Mouse (Mus musculus) intestine, postnatal 0 days (tissue): ENCODE results near the gene Pacsin1. TPM values are rescaled to one million over a fixed set of nuclear protein-coding genes. Genes with fewer than 3 reads are reported as not detected.

Experiments
- ATAC-seq: fragments of 200-750 bp; cut with Nextera tagmentation; 2 replicates; pipeline ENCODE4 v1.8.0; 2017; ENCODE audit warnings: mild to moderate bottlenecking, moderate TSS enrichment, moderate library complexity
- H3K27ac ChIP-seq: fragments of 300-500 bp; sonication (generic); 2 replicates; pipeline ENCODE4 v1.5.1; 2014; ENCODE audit warnings: mild to moderate bottlenecking, low read depth, low read length, moderate library complexity
- H3K27me3 ChIP-seq: fragments of 300-500 bp; sonication (generic); replicated peaks from 2 replicates; pipeline ENCODE4 v1.6.1; 2014; ENCODE audit warnings: low read length, mixed read lengths; ENCODE audit not compliant: control insufficient read depth, insufficient read depth
- H3K36me3 ChIP-seq: fragments of 300-500 bp; sonication (generic); 2 replicates; pipeline ENCODE4 v1.6.1; 2014; ENCODE audit warnings: mild to moderate bottlenecking, moderate library complexity; ENCODE audit not compliant: control insufficient read depth, insufficient read depth
- H3K4me1 ChIP-seq: fragments of 300-500 bp; sonication (generic); replicated peaks from 2 replicates; pipeline ENCODE4 v1.6.1; 2014; ENCODE audit warnings: antibody characterized with exemption, low read length, mixed read lengths; ENCODE audit not compliant: control insufficient read depth, insufficient read depth
- H3K4me2 ChIP-seq: fragments of 300-500 bp; sonication (generic); replicated peaks from 2 replicates; pipeline ENCODE4 v1.6.1; 2014; ENCODE audit warnings: low read depth, mild to moderate bottlenecking, moderate library complexity
- H3K4me3 ChIP-seq: fragments of 300-500 bp; sonication (generic); 2 replicates; pipeline ENCODE4 v1.5.1; 2014; ENCODE audit warnings: low read depth, low read length
- H3K9ac ChIP-seq: fragments of 300-500 bp; sonication (generic); 2 replicates; pipeline ENCODE4 v1.6.1; 2014; ENCODE audit warnings: mild to moderate bottlenecking, low read depth, low read length
- H3K9me3 ChIP-seq: fragments of 300-500 bp; sonication (generic); 2 replicates; pipeline ENCODE4 v1.6.1; 2016; ENCODE audit warnings: mixed run types; ENCODE audit not compliant: control insufficient read depth
- CTCF ChIP-seq: sonication (generic); IDR thresholded peaks from 2 replicates; pipeline ENCODE4 v1.5.1; 2016; ENCODE audit warnings: low read depth, mild to moderate bottlenecking, control low read depth, antibody characterized with exemption, moderate library complexity
- WGBS: fragments of 180-500 bp; shearing (Covaris S2); extraction: QIAGEN DNeasy Blood & Tissue Kit; methylation state at CpG from one replicate; pipeline ENCODE4 v1.1.7; 2014; 5-methylcytosine and 5-hydroxymethylcytosine counted together
- polyA plus RNA-seq: library from polyadenylated mRNA; unstranded; fragments of >200 nt; fragmentation: Nextera tagmentation; extraction: Ambion mirVana; gene quantifications from 2 replicates; pipeline ENCODE4 v1.2.1, GENCODE M21; 2015

Pacsin1 gene
- polyA plus RNA-seq, 1 experiment from 2014 or later = 1.4 TPM

GRCm38 (mm10) chr17:27653253-27653959 lies 1.9 kb upstream of the Pacsin1 start:
- no peak for TF ChIP-seq CTCF
- Histone ChIP-seq H3K4me1 (no peaks in the 10 kb centered on the region), H3K4me2 (no peak overlapping the region), H3K9ac (no peak overlapping the region), H3K9me3 (no peaks in the 10 kb centered on the region), H3K36me3 (no peaks in the 10 kb centered on the region), H3K27ac (no peak overlapping the region), H3K27me3 (peaks cover 30% of the 10 kb centered on the region), H3K4me3 (no peak overlapping the region)
- WGBS = 50% methylated on average over 10 of the region's 10 CpGs
- no peak for ATAC-seq

GRCm38 (mm10) chr17:27656011-27656399 lies 696 bp downstream of the Pacsin1 start:
- Histone ChIP-seq H3K36me3 (no peaks in the 10 kb centered on the region), H3K9me3 (no peaks in the 10 kb centered on the region), H3K4me2 (peak overlapping the region; percentile 65; the same call in 1 of the 2 replicates), H3K27ac (no peak overlapping the region), H3K4me1 (no peaks in the 10 kb centered on the region), H3K9ac (no peak overlapping the region), H3K4me3 (peak overlapping the region; percentile 41; the same call in 1 of the 2 replicates), H3K27me3 (peaks cover 30% of the 10 kb centered on the region)
- TF ChIP-seq CTCF = no peak
- WGBS = 9% methylated on average over 14 of the region's 14 CpGs
- no peak for ATAC-seq

- Histone ChIP-seq H3K4me1 (no peaks in the 10 kb centered on the region), H3K4me2 (no peak overlapping the region), H3K27me3 (peaks cover 30% of the 10 kb centered on the region), H3K9me3 (no peaks in the 10 kb centered on the region), H3K9ac (no peak overlapping the region), H3K4me3 (no peak overlapping the region), H3K27ac (no peak overlapping the region), H3K36me3 (no peaks in the 10 kb centered on the region)
- no peak for TF ChIP-seq CTCF
- 15% methylated on average over 5 of the region's 5 CpGs for WGBS
- no peak for ATAC-seq
Observed at GRCm38 (mm10) chr17:27656414-27656813, 1.1 kb downstream of the Pacsin1 start.

GRCm38 (mm10) chr17:27657123-27657522 lies 1.8 kb downstream of the Pacsin1 start:
- TF ChIP-seq CTCF = no peak
- H3K4me2 ChIP-seq = no peak overlapping the region
- no peak overlapping the region for H3K27ac ChIP-seq
- ATAC-seq = no peak
- H3K9me3 ChIP-seq = no peaks in the 10 kb centered on the region
- H3K36me3 ChIP-seq = no peaks in the 10 kb centered on the region
- H3K27me3 ChIP-seq = peaks cover 30% of the 10 kb centered on the region
- H3K4me3 ChIP-seq = no peak overlapping the region
- no peaks in the 10 kb centered on the region for H3K4me1 ChIP-seq
- H3K9ac ChIP-seq = no peak overlapping the region
- 69% methylated on average over 8 of the region's 8 CpGs for WGBS

- Histone ChIP-seq H3K27ac (no peak overlapping the region), H3K36me3 (no peaks in the 10 kb centered on the region), H3K4me1 (no peaks in the 10 kb centered on the region), H3K4me2 (no peak overlapping the region), H3K4me3 (no peak overlapping the region), H3K27me3 (peaks cover 30% of the 10 kb centered on the region), H3K9me3 (no peaks in the 10 kb centered on the region), H3K9ac (no peak overlapping the region)
- TF ChIP-seq CTCF = no peak
- 55% methylated on average over 7 of the region's 7 CpGs for WGBS
- no peak for ATAC-seq
Observed at GRCm38 (mm10) chr17:27658767-27659166, 3.5 kb downstream of the Pacsin1 start.

- Histone ChIP-seq H3K27ac (no peak overlapping the region), H3K9ac (no peak overlapping the region), H3K4me1 (no peaks in the 10 kb centered on the region), H3K9me3 (no peaks in the 10 kb centered on the region), H3K36me3 (no peaks in the 10 kb centered on the region), H3K4me2 (no peak overlapping the region), H3K27me3 (no peaks in the 10 kb centered on the region), H3K4me3 (no peak overlapping the region)
- 78% methylated on average over 6 of the region's 6 CpGs for WGBS
- TF ChIP-seq CTCF = no peak
- no peak for ATAC-seq
Observed at GRCm38 (mm10) chr17:27671720-27672119, 16.4 kb downstream of the Pacsin1 start.
